Mouse (Mus musculus) heart, postnatal 4 days (tissue): ENCODE measurements around the gene Psmb3. TPM values are rescaled to one million over a fixed set of nuclear protein-coding genes. Genes with fewer than 3 reads are reported as not detected.
"Not testable (repeated sequence)": the region's sequence is repeated elsewhere in the genome, so short reads cannot be mapped to it uniquely, and the experiment has no call there.

Experiments
- DNase-seq: peaks from one replicate; pipeline ENCODE4 v3.0.0; 2021
- total RNA-seq, 2 experiments: library from RNA; stranded (reverse); gene quantifications; 2 replicates each; pipeline ENCODE4 v1.2.3; 2021

The Psmb3 gene
- 100 to 1,000 TPM; 186 to 196 TPM for total RNA-seq

- peak; percentile 100 for DNase-seq
Observed at GRCm38 (mm10) chr11:97703039-97703826, at the start of gene Psmb3. Gene Psmb3, plus strand, starts transcription at chr11:97703399.

- DNase-seq = no peak
Observed at GRCm38 (mm10) chr11:97654210-97654609, 49.0 kb upstream of the Psmb3 start.

- DNase-seq = no peak
Observed at GRCm38 (mm10) chr11:97656269-97656971, 46.8 kb upstream of the Psmb3 start.

GRCm38 (mm10) chr11:97657184-97657945, 45.8 kb upstream of the Psmb3 start:
- DNase-seq = no peak

- DNase-seq = not testable (repeated sequence)
Observed at GRCm38 (mm10) chr11:97657967-97658366, 45.2 kb upstream of the Psmb3 start.

GRCm38 (mm10) chr11:97658751-97659266, 44.4 kb upstream of the Psmb3 start:
- DNase-seq = no peak

GRCm38 (mm10) chr11:97659267-97659989, 43.8 kb upstream of the Psmb3 start:
- no peak for DNase-seq

- DNase-seq = peak; percentile 78
Observed at GRCm38 (mm10) chr11:97659990-97660714, 43.0 kb upstream of the Psmb3 start.

- DNase-seq = no peak
Observed at GRCm38 (mm10) chr11:97660734-97661647, 42.2 kb upstream of the Psmb3 start.

GRCm38 (mm10) chr11:97661648-97662133, 41.5 kb upstream of the Psmb3 start:
- DNase-seq = peak; percentile 54

GRCm38 (mm10) chr11:97662207-97662892, 40.8 kb upstream of the Psmb3 start:
- no peak for DNase-seq

- DNase-seq = peak; percentile 83
Observed at GRCm38 (mm10) chr11:97662893-97663527, 40.2 kb upstream of the Psmb3 start, which contains the start of gene Mllt6. Gene Mllt6, plus strand, starts transcription at chr11:97663414.

- DNase-seq = peak; percentile 56
Observed at GRCm38 (mm10) chr11:97663528-97664338, 39.5 kb upstream of the Psmb3 start.

- no peak for DNase-seq
Observed at GRCm38 (mm10) chr11:97664339-97664665, 38.9 kb upstream of the Psmb3 start.

GRCm38 (mm10) chr11:97664771-97665240, 38.4 kb upstream of the Psmb3 start:
- DNase-seq = no peak

GRCm38 (mm10) chr11:97665431-97665830, 37.8 kb upstream of the Psmb3 start:
- no peak for DNase-seq

GRCm38 (mm10) chr11:97666221-97666620, 37.0 kb upstream of the Psmb3 start:
- no peak for DNase-seq

GRCm38 (mm10) chr11:97666794-97667193, 36.4 kb upstream of the Psmb3 start:
- peak; percentile 8 for DNase-seq
